Mouse (Mus musculus): ENCODE results near the gene Git2.

Git2 gene

DNA sequence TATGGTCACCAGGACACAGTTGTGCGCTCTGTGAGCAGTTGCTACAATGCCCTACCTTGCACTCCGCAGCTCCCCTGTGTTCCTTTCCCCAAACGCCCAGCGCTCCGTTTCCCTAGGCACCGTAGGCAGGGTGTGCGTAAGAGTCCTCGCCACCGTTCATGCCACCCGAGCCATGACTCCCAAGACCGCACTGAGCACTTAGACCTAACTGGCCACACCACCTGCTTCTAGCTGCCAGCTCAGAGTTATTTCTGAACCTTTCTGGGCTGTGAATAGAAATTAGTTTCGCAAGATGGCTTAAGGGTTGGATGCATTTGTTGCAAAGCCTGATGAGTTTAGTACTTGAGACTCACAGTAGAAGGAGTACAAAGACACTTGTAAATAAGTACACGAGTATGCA lies 52.5 kb downstream of the Git2 start:
- no peak for DNase-seq (ENCODE audit: low read depth in 2 of 2, low spot score in 2 of 2)

DNA sequence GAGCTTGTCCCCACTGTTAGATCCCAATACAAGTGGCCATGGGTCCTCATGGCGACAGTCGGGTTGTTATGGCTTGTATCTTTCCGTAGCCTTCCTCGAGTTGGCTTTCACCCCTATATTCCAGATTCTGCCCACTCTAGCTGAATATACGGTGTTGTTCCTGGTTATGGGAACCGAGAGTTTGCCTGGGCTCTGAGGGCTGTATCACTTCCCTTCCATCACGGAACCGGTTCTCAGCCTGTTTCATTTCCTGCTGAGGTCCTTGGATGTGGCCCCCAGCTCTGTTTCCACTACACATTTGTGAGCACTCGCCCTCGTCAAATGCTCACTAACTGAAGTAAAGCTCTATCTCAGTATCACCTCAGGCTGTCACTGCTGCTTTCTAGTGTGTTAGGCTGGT lies 53.3 kb downstream of the Git2 start:
- DNase-seq (ENCODE audit: low read depth in 2 of 2, low spot score in 2 of 2) = no peak

DNA sequence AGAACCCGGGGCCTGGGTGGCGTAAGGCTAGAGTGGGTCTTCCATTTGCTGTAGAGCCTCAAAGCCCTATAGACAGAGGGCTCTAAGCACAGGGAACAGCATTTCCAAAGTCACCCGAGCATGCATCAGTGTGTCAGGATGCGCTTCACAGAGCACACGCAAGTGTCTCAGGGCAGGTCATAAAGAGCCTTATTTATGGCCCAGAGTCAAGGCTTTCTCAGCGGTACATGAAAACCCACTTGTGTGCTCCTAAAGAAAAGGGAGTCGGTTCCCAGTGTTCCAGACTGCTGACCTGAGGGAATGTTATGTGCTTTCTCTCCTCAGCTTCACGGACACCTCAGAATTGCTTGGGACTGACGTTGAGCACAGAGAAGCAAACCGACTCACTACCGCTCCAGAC lies 54.5 kb downstream of the Git2 start:
- no peak for DNase-seq (ENCODE audit: low read depth in 2 of 2, low spot score in 2 of 2)

DNA sequence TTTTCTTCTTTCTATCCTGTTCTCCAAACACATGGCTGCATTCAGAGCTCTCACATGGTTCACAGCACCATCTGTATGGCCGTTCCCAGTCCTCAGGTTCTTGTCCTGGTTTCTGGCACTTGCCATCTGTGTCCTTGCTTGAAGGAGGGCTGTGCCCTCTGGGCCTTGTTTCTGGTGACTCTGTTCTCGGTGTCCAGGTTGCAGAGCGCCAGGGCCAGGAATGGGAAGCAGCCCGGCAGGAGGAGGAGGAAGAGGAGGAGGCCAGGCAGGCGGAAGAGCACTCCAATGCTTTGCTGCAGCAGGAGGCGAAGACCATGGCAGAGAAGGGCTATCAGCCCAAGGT lies 55.4 kb downstream of the Git2 start:
- no peak for DNase-seq (ENCODE audit: low read depth in 2 of 2, low spot score in 2 of 2)

DNA sequence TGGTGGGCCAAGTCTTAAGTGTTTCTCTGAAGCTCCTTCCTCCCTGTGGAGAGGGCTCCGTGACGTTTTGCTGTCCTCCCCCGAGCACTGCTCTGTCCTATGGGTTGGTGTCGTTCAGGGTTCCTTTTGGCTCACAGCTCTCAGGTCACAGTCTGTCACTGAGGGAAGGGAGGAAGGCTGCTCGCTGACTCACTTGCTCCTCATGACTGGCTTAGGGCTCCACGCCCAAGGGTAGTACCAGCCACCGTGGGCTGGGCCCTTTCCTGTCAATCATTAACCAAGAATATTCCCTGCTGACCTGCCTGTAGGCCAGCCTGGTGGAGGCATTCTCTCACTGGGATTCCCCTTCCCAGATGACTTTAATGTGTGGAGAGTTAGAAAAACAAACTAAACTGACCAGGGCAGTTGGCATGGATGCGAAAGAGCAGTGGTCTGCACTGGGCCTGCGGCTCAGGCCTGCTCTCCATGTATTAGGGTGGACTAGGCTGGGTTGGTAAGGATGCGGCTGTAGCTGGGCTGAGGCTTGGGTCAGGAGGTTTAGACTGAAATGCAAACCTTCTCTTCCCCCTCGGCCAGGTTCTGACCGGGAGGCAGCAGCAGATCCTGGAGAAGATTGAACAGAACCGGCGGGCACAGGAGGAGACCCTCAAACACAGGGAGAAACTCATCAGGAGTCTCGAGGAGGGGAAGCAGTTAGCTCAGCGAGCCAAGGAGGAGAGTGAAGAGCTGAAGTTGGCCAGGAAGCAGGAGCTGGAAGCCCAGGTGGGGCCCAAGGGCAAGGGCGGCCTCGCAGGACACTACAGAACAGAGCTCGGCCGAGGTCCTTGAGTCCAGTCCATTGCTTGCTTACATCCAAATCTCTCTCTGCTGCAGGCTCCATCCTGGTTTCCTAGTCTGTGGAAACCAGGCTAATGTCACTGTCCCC lies 56.1 kb downstream of the Git2 start:
- no peak for DNase-seq (ENCODE audit: low read depth in 2 of 2, low spot score in 2 of 2)

DNA sequence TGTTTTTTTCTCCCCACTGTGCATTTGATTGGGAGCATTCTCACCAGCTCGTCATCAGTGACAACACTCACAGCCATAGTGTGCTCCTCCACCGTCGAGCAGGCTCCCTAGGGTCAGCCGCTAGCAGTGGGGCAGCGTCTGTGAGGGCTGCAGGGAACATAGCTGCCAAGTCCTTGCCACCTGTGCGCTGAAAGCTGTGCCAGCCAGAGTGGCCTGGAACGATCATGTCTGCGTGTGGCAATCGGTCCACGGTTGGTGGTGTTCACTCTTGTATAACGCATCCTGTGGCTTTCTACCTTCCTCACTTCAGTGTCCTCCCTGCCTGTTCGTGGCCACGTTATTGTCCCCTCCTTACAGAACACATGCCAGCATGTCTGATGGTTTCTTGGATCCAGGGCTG lies 56.8 kb downstream of the Git2 start:
- no peak for DNase-seq (ENCODE audit: low read depth in 2 of 2, low spot score in 2 of 2)

DNA sequence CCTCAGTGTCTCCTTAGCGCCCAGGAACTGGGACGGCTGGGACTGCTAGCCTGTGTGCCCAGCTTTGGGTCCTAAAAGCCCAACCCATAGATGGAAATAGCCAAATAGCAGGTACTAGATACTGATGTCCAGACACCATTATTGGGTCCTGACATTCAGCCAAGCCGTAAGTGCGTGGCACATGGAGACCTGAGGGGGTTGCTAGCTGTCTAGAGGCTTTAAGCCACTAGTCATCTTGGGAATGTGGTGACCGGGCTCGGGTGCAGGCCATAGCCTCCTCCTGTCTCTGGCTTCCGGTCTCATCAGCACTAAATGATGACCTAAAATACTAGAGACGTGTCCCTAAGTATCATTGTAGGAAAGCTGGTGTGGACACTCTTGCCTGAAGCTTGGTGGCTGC lies 57.4 kb downstream of the Git2 start:
- no peak for DNase-seq (ENCODE audit: low read depth in 2 of 2, low spot score in 2 of 2)

DNA sequence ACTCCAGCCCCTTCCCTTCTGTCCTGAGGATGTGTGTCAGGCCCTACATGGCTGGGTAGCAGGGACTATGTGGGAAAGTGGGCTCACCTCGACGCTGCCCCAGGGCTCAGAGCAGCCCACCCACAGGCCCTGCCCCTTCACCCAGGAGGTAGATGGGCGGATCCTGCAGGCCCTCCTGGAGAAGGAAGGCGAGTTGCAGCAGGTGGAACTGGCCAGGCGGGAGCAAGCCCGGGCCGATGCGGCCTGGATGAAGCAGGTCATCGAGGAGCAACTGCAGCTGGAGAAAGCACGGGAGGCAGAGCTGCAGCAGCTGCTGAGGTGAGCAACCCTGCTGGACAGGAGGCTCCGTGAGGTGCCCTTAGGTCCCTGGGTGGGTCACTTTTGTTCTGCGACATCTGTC lies 58.0 kb downstream of the Git2 start:
- no peak for DNase-seq (ENCODE audit: low read depth in 2 of 2, low spot score in 2 of 2)

DNA sequence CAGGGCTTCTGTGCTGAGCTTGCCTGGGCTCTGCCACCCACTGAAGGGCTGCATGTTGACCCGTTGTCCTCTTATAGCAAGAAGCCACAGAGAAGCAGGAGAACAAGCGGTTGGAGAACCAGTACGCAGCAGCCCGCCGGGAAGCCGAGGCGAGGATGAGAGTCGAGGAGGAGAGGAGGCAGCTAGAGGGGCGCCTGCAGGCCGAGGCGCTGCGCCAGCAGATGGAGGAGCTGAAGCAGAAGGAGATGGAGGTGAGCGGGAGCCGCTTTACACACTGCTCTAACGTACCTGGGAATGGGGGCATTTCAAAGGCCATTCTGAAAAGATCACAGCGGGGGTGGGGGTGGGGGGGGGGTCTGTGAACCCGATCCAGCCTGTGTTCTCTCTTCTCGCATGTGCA lies 60.8 kb downstream of the Git2 start:
- no peak for DNase-seq (ENCODE audit: low read depth in 2 of 2, low spot score in 2 of 2)

DNA sequence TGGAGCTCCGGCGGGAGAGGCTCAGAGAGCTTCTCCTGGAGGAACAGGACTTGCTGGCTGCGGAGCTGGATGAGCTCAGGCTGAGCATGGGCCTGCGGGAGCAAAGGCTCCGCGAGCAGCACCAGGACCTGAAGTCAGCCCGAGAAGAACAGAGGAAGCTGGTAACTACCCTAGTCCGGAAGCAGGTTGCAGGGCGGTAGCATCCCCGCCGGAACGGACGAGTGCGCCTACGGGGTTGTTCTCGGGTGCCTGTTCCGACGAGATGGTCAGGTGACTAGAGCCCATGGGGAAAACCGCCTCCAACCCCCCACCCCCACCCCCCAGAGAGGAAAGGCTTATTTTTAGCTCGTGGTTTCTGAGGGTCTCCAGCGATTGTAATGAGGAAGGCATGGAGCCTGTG lies 66.0 kb downstream of the Git2 start:
- DNase-seq (ENCODE audit: low read depth in 2 of 2, low spot score in 2 of 2) = no peak

DNA sequence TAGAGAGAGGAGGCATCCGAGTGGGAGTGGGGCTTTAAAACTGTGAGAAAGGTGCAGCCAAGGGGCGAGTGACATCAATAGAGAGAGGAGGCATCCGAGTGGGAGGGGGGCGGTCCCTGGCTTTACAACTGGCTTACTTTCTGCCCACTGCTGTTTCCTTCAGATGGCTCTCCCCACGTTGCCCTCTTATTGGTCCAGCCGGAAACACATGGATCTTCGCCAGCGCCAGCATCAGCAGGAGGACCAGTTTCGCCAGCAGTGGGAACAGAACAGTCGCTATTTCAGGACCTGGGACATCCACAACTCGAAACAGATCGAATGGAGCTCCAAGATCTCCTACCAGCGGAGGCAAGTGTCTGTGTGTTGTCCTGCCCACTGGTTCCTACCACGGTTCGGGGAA lies 66.8 kb downstream of the Git2 start:
- no peak for DNase-seq (ENCODE audit: low read depth in 2 of 2, low spot score in 2 of 2)

DNA sequence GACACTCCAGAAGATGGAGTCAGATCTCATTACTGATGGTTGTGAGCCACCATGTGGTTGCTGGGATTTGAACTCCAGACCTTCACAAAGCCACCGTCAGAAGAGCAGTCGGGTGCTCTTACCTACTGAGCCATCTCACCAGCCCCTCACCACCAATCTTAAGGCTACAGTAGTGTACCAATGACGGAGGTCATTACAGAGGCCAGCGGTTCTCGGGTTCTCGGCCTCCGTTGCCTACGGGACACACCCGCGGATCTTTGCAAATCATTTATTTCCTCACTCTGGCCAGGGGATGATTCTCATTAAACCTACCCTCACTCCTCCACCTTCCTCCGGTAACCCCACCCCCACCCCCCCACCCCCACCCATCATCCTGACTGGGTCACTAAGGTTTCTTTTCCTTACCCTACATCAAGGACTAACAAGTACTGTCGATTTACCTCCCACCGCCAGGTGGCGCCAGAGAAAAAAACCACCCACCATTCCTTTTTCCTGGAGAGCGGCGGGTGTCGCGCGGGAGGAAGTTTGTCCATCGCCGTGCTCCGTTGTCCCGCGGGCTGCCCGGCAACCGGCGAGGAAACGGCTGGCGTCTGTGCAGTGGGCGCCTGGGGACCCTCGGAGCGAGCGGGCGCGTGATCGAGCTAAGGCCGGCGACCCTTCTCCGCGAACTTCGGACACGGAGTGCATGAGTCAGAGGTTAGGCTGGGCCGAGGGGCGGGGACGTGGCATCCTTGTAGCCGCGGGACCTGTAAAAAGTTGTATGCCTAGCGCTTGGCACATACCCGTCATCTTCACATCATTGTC lies 67.8 kb downstream of the Git2 start, which contains the start of gene Tchp:
Gene Tchp, plus strand, starts transcription at position 496 of the 804 bp plus-strand sequence.
- DNase-seq (ENCODE audit: low read depth in 2 of 2, low spot score in 2 of 2) = peak; percentile 92 to 94

DNA sequence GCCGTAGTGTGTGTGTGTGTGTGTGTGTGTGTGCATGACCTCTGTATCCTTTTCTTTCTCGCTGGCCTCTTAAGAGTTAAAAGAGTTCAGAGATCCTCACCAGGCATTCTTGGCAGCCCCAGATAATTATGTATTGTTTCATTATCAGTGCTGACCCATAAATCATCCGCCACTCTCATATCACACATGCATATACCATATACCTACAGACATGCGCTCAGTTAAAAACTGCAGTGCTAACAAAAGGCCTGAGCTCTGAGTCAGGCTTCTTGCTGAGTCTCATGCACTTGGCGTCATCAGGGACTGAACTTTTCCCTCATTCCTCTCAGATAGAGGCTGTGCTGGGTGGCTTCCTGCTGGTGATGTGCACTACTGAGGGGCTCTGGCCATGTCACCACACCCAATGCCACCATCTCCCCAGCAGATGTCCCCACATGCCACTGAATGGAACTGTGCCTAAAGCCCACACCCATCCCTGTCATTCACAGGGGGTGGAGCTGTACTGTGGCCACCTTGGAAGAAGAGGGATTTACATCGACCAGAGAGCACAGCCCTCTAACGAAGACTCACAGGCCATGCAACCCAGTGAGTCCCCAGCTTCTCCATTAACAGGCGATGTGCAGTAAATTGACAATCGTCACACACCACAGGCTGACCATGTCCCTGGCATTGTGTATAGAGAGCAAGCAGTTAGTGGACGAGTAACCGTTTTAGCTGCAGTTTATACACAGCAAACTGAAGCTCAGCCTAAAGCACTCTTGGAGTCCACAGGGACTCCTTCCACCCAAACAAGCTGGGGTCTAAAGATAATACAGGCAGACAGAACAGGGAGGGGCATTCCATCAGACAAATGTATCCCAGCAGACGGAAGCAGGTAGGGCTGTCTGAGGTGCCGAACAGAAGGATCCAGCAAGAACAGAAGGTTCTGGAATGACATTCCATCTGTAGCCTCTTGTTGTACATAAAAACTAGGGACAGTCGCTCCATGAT lies 72.6 kb downstream of the Git2 start:
- DNase-seq (ENCODE audit: low read depth in 2 of 2, low spot score in 2 of 2) = no peak

DNA sequence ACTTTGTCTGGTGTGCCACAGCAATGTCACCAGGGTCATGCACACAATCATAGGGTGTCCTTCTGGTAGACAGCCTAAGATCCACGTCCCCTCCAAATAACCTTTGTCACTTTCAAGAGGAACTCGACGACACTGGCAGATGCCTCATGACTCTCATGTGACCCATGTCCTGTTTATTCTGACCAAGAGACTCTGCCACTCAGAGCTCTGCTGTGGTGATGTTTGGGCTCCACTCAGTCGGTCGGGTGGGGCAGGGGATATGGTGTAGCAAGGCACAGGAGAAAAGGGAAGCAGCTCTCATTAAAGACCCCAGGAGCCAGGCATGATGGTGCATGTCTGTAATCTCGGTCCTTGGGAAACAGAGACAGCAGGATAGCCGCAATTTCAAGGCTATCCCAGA lies 76.3 kb downstream of the Git2 start:
- no peak for DNase-seq (ENCODE audit: low read depth in 2 of 2, low spot score in 2 of 2)

DNA sequence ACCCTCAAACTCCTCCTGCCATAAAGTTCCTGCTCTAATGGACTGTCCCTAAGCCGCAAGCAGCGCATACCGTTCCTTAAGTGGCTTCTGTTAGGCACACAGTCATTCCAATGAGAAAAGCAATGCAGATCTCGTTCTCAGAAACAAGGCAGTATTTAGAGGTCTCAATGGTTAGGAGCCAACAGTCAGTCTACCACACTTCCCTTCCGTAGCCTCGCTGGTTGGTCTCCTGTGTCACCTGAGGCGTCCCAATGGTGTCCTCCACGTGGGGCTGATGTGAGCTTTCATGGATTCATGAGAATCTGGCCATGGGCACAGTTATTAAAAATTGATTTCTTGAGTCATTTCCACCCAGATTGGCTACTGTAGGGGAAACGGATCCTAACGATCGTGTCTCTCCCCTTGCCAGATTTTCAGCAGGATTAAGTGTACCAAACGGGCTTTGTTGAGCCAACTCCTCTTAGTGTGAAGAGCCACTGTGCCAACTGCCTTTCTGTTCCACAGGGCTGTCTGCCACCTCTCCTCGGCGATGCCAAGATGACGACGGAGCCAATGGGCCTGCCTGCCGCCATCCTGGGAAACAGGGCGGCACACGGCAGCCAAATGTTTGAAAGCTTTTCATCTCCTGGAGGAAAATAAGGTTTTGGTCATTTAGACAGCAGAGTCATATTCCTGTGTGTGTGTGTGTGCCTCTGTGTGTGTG lies 77.1 kb downstream of the Git2 start:
- no peak for DNase-seq (ENCODE audit: low read depth in 2 of 2, low spot score in 2 of 2)

DNA sequence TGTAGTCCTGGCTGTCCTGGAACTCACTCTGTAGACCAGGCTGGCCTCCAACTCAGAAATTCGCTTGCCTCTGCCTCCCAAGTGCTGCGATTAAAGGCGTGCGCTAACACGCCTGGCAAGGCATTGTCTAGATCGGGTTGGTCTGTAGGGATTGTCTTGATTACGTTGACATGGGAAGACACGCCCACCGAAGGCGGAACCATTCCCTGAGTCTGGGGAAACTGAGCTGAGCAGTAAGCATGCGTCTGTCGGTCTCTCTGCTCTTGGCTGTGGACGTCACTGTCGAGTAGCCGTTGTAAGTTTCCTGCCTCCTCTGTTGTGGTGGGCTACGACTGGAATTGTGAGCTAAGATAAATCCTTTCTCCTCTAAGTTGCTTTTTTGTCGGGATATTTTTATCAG lies 78.4 kb downstream of the Git2 start:
- no peak for DNase-seq (ENCODE audit: low read depth in 2 of 2, low spot score in 2 of 2)

DNA sequence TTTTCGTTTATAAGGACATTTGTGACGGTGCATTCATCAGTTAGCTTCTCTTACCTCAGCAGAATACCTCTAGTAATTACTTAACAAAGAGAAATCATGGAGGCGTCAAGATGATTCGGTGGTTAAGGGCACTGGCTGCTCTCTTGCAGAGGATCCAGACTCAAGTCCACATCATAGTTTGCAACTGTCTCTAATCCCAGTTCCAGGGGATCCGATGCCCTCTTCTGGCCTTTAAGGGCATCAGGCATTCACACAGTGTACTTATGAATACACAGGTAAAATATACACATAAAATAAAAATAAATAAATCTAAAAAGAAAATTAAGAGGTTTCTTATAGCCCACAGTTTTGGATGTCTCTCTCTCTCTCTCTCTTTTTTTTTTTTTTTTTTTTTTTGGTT lies 79.5 kb downstream of the Git2 start:
- DNase-seq (ENCODE audit: low read depth in 2 of 2, low spot score in 2 of 2) = no peak

DNA sequence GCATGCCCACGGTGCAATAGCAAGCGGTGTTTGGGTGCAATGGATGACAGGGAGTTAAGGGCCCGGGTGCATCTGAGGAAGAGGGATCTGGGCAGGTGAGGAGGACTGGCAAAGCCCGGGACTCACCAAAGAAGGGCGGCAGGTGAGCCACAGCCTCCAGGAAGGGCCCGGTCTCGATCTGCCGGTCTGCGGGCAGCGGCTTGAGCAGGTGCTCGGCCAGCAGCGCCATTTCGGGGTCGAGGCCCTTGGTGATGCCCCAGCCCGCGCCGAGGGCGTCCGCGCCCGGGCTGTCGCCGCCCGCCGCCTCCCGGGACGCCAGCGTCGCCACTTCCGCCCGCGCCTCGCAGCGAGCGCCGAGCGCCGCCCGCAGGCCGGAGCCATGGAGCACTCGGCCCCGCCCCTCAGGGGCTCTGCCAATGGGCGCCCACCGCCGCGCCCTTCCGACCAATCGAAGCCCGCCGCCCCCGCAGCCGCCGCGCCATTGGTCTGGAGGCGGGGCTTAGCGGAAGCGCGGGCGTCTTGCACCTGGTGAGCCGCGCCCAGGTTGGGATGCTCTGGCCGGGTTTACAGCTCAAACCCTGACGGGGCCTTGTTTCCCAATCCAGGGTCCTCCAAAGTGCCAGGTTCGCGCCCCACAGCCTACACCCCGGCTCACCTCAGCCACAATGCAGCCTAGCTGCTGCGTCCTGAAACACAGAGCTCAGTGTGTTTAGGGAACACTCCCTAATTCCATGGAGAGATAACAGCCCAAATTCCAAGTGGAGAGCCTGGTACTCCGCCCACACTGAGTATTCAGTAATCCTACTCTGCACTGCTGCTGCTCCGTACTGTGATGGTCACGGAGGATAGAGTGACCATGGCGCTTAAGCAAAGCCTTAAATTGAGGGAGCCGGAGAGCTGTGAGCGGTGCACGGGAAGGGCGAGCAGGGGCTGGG lies 84.4 kb downstream of the Git2 start, which contains the start of gene Gltp:
Gene Gltp, minus strand, starts transcription at position 352 of the 935 bp plus-strand sequence.
- DNase-seq (ENCODE audit: low read depth in 2 of 2, low spot score in 2 of 2) = peak; percentile 90 to 91

DNA sequence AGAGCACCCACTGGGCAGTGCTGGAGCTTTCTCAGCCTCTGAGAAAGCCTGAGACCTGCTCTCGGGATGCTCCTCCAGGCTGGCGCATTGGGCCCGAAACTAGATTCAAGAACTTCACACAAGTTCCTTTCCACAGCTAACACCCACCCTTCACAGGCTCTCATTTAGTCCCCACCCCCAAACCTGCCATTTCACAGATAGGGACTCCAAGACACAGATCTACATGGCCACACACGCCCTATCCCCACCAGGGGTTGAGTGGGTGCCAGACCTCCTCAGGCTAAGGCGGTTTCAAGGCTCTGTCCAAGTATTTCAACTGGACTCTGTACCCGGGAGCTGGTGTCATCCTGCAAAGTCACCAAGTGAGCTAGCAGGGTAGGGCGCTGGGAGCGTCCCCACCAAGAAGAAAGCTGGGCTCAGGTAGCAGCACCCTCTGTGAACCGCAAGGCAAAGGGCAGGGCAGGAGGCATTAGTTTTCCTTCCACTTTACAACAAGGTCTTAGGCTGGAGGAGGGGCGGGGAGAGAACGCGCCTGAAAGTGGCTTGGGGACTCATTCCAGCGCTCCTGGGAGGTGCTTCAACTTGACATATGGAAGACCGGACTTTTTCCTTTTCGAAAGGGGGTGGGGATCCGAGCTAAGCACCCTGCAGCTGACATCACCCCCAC lies 85.5 kb downstream of the Git2 start:
- peak in 1 of 2 experiments; percentile 38 for DNase-seq (ENCODE audit: low read depth in 2 of 2, low spot score in 2 of 2)
